Mouse (Mus musculus) forebrain, embryonic 13.5 days (tissue): ENCODE measurements at regions not wholly inside any gene's neighbourhood (a gene's known extent, or its start where the extent isn't known, plus 50 kb on each side); places are given as distances from the start of the nearest gene placed in this dataset.

Experiments
- ATAC-seq: fragments of 200-750 bp; cut with Nextera tagmentation; 2 replicates; pipeline ENCODE4 v1.8.0; 2017
- H3K27ac ChIP-seq: fragments of 300-500 bp; sonication (generic); 2 replicates; pipeline ENCODE4 v1.5.1; 2015; ENCODE audit warnings: inconsistent platforms, mild to moderate bottlenecking, moderate library complexity
- H3K27me3 ChIP-seq: fragments of 300-500 bp; sonication (generic); 2 replicates; pipeline ENCODE4 v1.6.1; 2015; ENCODE audit warnings: mild to moderate bottlenecking, inconsistent platforms
- H3K36me3 ChIP-seq: fragments of 300-500 bp; sonication (generic); 2 replicates; pipeline ENCODE4 v1.6.1; 2015; ENCODE audit warnings: mild to moderate bottlenecking, inconsistent platforms; ENCODE audit not compliant: poor library complexity, severe bottlenecking
- H3K4me1 ChIP-seq: fragments of 300-500 bp; sonication (generic); 2 replicates; pipeline ENCODE4 v1.6.1; 2015; ENCODE audit warnings: inconsistent platforms
- H3K4me2 ChIP-seq: fragments of 300-500 bp; sonication (generic); 2 replicates; pipeline ENCODE4 v1.6.1; 2015; ENCODE audit warnings: inconsistent platforms, mild to moderate bottlenecking, moderate library complexity
- H3K4me3 ChIP-seq: fragments of 300-500 bp; sonication (generic); 2 replicates; pipeline ENCODE4 v1.5.1; 2015; ENCODE audit warnings: mild to moderate bottlenecking, inconsistent platforms
- H3K9ac ChIP-seq: fragments of 300-500 bp; sonication (generic); 2 replicates; pipeline ENCODE4 v1.6.1; 2015; ENCODE audit warnings: mild to moderate bottlenecking, inconsistent platforms
- H3K9me3 ChIP-seq: fragments of 300-500 bp; sonication (generic); replicated peaks from 2 replicates; pipeline ENCODE4 v1.6.1; 2016; ENCODE audit warnings: inconsistent platforms
- WGBS: fragments of 180-500 bp; shearing (Covaris S2); methylation state at CpG from one replicate; pipeline ENCODE4 v1.1.7; 2015; 5-methylcytosine and 5-hydroxymethylcytosine counted together

GRCm38 (mm10) chr12:35770387-35771024 is 154.9 kb upstream of the Agr3 start:
- H3K27me3 ChIP-seq, result no peaks in the 10 kb centered on the region
- no peak overlapping the region for H3K4me3 ChIP-seq
- no peak overlapping the region for H3K9ac ChIP-seq
- WGBS, result 87% methylated on average over 5 of the region's 5 CpGs
- no peaks in the 10 kb centered on the region for H3K9me3 ChIP-seq
- no peaks in the 10 kb centered on the region for H3K4me1 ChIP-seq
- no peak for ATAC-seq
- H3K27ac ChIP-seq, result no peak overlapping the region
- no peaks in the 10 kb centered on the region for H3K36me3 ChIP-seq
- no peak overlapping the region for H3K4me2 ChIP-seq

DNA sequence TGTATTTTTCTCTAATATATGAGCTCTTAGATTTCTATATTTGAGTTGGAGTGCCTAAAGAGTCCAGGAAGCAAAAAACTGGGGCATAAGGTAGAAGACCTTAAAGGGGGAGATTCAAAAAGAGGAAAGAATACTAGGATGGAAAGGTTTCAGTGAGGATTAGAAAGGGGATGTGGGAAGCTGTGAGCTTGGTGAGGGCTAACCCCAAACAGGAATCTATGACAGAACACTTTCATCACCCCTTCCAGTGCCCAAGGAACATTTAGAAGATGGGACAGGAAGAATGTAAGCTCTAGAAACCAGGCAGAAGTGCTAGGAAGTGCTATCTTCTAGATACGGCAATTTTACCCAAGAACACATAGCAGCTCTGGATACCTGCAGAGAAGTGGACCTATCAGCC is 166.5 kb upstream of the Agr3 start:
- H3K9me3 ChIP-seq, result peaks cover 1% of the 10 kb centered on the region; the same call in 1 of the 2 replicates
- H3K27me3 ChIP-seq, result no peaks in the 10 kb centered on the region
- no peaks in the 10 kb centered on the region for H3K36me3 ChIP-seq
- no peak overlapping the region for H3K27ac ChIP-seq
- ATAC-seq, result no peak
- no peak overlapping the region for H3K4me2 ChIP-seq
- 97% methylated on average over 1 of the region's 1 CpGs for WGBS
- H3K4me3 ChIP-seq, result no peak overlapping the region
- H3K9ac ChIP-seq, result no peak overlapping the region
- H3K4me1 ChIP-seq, result no peaks in the 10 kb centered on the region

DNA sequence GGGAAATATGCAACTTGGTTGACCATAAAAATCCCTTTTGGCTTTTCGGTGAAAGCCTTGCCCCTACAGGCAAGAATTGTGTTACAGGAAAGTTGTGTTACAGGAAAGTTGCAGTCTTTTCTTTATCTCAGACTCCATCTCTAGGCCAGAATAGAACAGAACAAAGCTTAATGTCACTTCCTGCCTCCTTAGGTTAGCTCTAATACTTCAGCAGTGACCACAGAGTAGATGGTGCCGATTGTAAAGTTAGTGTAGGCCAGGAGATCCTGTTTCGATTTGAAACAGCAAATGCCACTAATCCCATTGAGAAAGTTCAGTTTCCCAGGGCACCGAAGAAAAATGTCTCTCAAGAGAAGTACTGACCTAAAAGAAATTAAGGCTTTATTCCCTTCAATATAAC is 170.3 kb upstream of the Agr3 start:
- Histone ChIP-seq H3K27me3 (no peaks in the 10 kb centered on the region), H3K27ac (no peak overlapping the region), H3K4me1 (no peaks in the 10 kb centered on the region), H3K36me3 (no peaks in the 10 kb centered on the region), H3K9ac (no peak overlapping the region), H3K4me2 (no peak overlapping the region), H3K4me3 (no peak overlapping the region), H3K9me3 (peaks cover 6% of the 10 kb centered on the region; the same call in 1 of the 2 replicates)
- WGBS, result 88% methylated on average over 4 of the region's 4 CpGs
- no peak for ATAC-seq

GRCm38 (mm10) chr12:35747997-35748396 is 177.4 kb upstream of the Agr3 start:
- no peak overlapping the region for H3K4me3 ChIP-seq
- WGBS, result 86% methylated on average over 3 of the region's 3 CpGs
- H3K36me3 ChIP-seq, result no peaks in the 10 kb centered on the region
- H3K27ac ChIP-seq, result no peak overlapping the region
- H3K9me3 ChIP-seq, result no peaks in the 10 kb centered on the region
- no peak overlapping the region for H3K9ac ChIP-seq
- no peaks in the 10 kb centered on the region for H3K27me3 ChIP-seq
- H3K4me2 ChIP-seq, result no peak overlapping the region
- no peak for ATAC-seq
- no peaks in the 10 kb centered on the region for H3K4me1 ChIP-seq

DNA sequence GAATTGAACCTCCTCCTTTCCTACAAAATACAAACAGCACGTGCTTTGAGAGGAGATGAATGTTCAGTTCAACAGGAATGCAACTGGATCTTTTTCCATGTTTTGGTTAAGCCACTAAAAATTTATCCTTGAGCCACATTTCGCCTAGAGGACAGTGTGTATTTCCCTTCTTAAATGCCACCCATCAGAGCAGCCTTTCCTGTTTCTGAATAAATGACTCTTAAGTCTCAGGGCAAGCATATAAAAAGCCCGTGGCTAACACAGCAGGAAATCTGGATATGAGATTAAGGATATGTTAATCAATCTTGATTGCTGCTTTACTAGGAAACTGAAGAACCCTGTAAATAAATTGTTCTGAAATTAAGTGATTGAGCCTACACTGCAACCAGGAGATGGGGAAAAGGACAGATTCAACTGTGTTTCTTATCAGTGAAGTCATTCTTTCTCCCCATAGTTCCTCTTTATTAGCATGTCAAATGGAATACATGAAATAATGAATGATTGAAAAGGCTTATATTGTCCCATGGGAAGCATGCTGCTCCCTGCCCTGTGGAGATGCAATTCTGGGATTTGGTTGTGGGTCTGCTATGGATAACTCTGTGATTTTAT is 178.6 kb upstream of the Agr3 start:
- no peak for ATAC-seq

GRCm38 (mm10) chr12:35742729-35743128 is 182.7 kb upstream of the Agr3 start:
- no peak overlapping the region for H3K4me2 ChIP-seq
- no peaks in the 10 kb centered on the region for H3K36me3 ChIP-seq
- 56% methylated on average over 1 of the region's 1 CpGs for WGBS
- H3K4me1 ChIP-seq, result no peaks in the 10 kb centered on the region
- H3K9ac ChIP-seq, result no peak overlapping the region
- no peak for ATAC-seq
- no peaks in the 10 kb centered on the region for H3K9me3 ChIP-seq
- no peak overlapping the region for H3K4me3 ChIP-seq
- no peak overlapping the region for H3K27ac ChIP-seq
- H3K27me3 ChIP-seq, result no peaks in the 10 kb centered on the region

More for the DNA sequence above, 178.6 kb upstream of the Agr3 start:
- Histone ChIP-seq H3K4me3 (no peak overlapping the region), H3K27me3 (no peaks in the 10 kb centered on the region), H3K4me1 (no peaks in the 10 kb centered on the region), H3K9me3 (no peaks in the 10 kb centered on the region), H3K4me2 (no peak overlapping the region), H3K36me3 (no peaks in the 10 kb centered on the region), H3K9ac (no peak overlapping the region), H3K27ac (no peak overlapping the region)
- whole genome bisulfite sequencing, result 52% methylated on average over 3 of the region's 3 CpGs

- Histone ChIP-seq H3K4me1 (no peaks in the 10 kb centered on the region), H3K27me3 (no peaks in the 10 kb centered on the region), H3K27ac (no peak overlapping the region), H3K4me2 (no peak overlapping the region), H3K9me3 (no peaks in the 10 kb centered on the region), H3K36me3 (no peaks in the 10 kb centered on the region), H3K9ac (no peak overlapping the region), H3K4me3 (no peak overlapping the region)
- 61% methylated on average over 2 of the region's 2 CpGs for WGBS
- ATAC-seq, result no peak
Observed at GRCm38 (mm10) chr12:35736427-35736826, 189.0 kb upstream of the Agr3 start.

GRCm38 (mm10) chr12:35735002-35735401 is 190.4 kb upstream of the Agr3 start:
- no peak overlapping the region for H3K9ac ChIP-seq
- H3K36me3 ChIP-seq, result no peaks in the 10 kb centered on the region
- WGBS, result 79% methylated on average over 2 of the region's 2 CpGs
- no peak for ATAC-seq
- no peaks in the 10 kb centered on the region for H3K27me3 ChIP-seq
- no peak overlapping the region for H3K27ac ChIP-seq
- H3K4me2 ChIP-seq, result no peak overlapping the region
- H3K4me3 ChIP-seq, result no peak overlapping the region
- H3K9me3 ChIP-seq, result no peaks in the 10 kb centered on the region
- H3K4me1 ChIP-seq, result no peaks in the 10 kb centered on the region

DNA sequence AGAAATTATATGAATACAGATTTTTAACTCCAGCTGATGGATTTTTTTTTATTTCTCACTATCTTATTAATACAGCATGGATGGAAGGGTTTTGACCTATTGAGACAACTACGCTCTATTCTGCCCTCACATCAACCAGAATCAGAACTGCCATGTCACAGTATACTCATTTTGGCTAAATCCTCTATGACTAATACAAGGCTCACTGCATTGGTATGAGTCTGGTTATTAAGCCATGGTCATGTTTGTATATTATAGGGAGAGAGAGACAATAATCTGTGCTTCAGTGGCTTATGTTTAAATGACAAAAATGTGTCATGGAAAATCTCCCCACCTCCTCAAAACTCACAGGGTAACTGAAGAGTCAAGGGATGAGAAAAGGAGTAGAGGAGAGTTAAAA is 191.0 kb upstream of the Agr3 start:
- Histone ChIP-seq H3K36me3 (no peaks in the 10 kb centered on the region), H3K4me2 (no peak overlapping the region), H3K27ac (no peak overlapping the region), H3K9me3 (no peaks in the 10 kb centered on the region), H3K9ac (no peak overlapping the region), H3K4me1 (no peaks in the 10 kb centered on the region), H3K27me3 (no peaks in the 10 kb centered on the region), H3K4me3 (no peak overlapping the region)
- no peak for ATAC-seq
- WGBS, result 93% methylated on average over 1 of the region's 1 CpGs

DNA sequence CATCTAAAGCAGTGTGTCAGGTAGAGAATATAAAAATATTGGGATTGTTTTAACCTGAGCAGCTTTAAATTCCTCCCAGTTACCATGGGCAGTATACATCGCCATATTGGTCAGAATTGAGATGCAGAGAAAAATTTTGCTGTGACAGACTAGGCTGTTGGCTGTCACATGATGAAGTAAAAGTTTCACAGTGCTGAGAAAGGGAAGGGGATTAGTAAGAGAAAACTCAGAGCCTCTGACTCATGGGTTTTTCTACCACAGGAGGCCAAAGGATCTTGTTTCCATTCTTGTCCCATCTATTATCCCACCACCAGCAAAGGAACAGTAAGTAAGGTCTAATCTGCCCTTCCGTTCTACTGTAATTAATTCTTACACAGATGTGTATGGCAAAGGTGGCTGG is 191.8 kb upstream of the Agr3 start:
- no peaks in the 10 kb centered on the region for H3K4me1 ChIP-seq
- H3K4me3 ChIP-seq, result no peak overlapping the region
- WGBS, result 89% methylated on average over 2 of the region's 2 CpGs
- no peaks in the 10 kb centered on the region for H3K9me3 ChIP-seq
- H3K9ac ChIP-seq, result no peak overlapping the region
- ATAC-seq, result no peak
- no peak overlapping the region for H3K27ac ChIP-seq
- no peak overlapping the region for H3K4me2 ChIP-seq
- H3K36me3 ChIP-seq, result no peaks in the 10 kb centered on the region
- H3K27me3 ChIP-seq, result no peaks in the 10 kb centered on the region

DNA sequence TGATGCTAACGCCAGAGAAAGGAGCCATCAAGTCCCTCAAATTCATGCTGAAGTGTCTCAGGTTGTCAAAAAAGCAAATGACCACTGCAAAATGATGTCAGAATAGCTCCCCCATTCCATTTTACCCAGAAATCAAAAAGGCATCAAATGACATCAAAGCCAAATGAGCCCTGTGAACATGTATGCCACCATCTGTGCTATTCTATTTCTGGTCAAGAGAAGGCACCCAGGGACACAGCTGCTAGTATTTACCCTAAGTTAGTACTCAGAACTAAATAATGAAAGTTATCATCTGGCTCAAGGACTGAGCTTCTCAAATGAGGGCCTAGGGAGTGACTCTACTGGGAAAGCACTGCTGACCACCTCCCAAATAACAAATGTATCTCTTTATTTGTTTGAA is 191.1 kb upstream of the Ahr start:
- WGBS, result 83% methylated on average over 1 of the region's 1 CpGs
- Histone ChIP-seq H3K9ac (no peak overlapping the region), H3K36me3 (no peaks in the 10 kb centered on the region), H3K27ac (no peak overlapping the region), H3K4me2 (no peak overlapping the region), H3K27me3 (no peaks in the 10 kb centered on the region), H3K4me3 (no peak overlapping the region), H3K9me3 (no peaks in the 10 kb centered on the region), H3K4me1 (no peaks in the 10 kb centered on the region)
- ATAC-seq, result no peak

DNA sequence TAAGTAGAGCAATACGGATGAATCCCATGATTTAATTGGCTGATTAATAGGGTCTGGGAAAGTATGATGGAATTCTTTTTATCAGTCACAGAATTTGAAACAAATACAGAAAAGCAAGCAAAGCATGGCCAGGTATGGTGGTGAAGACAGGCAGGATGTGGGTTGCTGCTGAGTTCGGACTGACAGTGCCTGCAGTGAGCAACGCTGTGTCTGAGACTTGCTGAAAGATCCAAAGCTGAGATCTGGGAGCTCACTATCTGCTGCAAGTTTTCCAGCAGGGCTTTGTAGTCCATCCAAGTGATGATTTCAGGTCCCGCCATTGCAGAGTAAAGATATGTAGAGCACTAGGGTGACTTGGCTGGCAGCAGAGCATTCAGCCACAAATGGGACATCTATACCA is 189.3 kb upstream of the Ahr start:
- no peak for ATAC-seq
- no peak overlapping the region for H3K4me3 ChIP-seq
- H3K4me2 ChIP-seq, result no peak overlapping the region
- no peak overlapping the region for H3K27ac ChIP-seq
- H3K9ac ChIP-seq, result no peak overlapping the region
- H3K36me3 ChIP-seq, result no peaks in the 10 kb centered on the region
- no peaks in the 10 kb centered on the region for H3K27me3 ChIP-seq
- WGBS, result 92% methylated on average over 4 of the region's 4 CpGs
- no peaks in the 10 kb centered on the region for H3K4me1 ChIP-seq
- no peaks in the 10 kb centered on the region for H3K9me3 ChIP-seq

GRCm38 (mm10) chr12:35712671-35713070 is 177.8 kb upstream of the Ahr start:
- H3K4me1 ChIP-seq, result no peaks in the 10 kb centered on the region
- H3K27me3 ChIP-seq, result no peaks in the 10 kb centered on the region
- H3K36me3 ChIP-seq, result no peaks in the 10 kb centered on the region
- no peak for ATAC-seq
- no peak overlapping the region for H3K9ac ChIP-seq
- WGBS, result 92% methylated on average over 4 of the region's 4 CpGs
- H3K9me3 ChIP-seq, result no peaks in the 10 kb centered on the region
- no peak overlapping the region for H3K27ac ChIP-seq
- no peak overlapping the region for H3K4me2 ChIP-seq
- no peak overlapping the region for H3K4me3 ChIP-seq
